Mouse (Mus musculus): ENCODE data around the gene Col6a5.
"Not testable (repeated sequence)": the region's sequence is repeated elsewhere in the genome, so short reads cannot be mapped to it uniquely, and the experiment has no call there.

Gene Col6a5

DNA sequence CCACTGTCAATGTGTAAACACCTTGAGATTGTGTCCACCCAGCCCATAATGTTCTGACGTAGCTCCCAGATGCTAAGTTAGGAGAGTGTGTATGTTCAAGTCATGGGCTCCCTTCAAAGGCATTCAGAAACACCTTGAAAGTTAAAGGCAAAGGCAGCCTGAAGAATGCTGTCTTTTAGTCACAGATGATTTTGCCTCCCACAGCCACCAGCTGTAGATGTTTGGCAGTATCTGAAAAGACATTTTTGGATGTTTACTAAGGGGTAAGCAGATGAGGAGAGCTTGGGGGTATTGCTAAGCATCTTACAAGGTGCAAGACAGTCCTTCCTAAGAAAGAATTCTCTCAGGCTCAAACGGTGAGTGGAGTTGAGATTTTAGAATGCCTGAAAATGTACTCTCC is 50.3 kb downstream of the Col6a5 start:
- DNase-seq (ENCODE audit: extremely low read depth, low read depth), result no peak

DNA sequence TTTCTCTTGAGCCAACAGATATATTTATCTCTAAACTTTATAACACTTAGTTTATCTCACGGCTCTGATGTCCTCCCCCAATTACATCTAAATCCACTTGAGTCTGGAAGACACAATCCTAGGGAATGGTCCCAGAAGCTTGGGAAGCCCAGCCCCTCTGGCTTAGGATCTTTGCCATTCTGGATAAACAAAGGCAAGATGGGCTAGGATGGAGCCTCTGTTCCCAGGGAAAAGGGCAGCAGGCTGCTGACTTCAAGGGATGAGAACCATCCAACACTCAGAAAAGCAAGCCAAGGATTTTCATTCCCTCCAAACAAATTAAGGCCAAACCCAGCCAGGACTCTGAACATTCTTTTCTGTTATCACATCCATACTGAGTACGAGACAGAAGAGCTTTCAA is 51.1 kb downstream of the Col6a5 start:
- no peak for DNase-seq (ENCODE audit: extremely low read depth, low read depth)

DNA sequence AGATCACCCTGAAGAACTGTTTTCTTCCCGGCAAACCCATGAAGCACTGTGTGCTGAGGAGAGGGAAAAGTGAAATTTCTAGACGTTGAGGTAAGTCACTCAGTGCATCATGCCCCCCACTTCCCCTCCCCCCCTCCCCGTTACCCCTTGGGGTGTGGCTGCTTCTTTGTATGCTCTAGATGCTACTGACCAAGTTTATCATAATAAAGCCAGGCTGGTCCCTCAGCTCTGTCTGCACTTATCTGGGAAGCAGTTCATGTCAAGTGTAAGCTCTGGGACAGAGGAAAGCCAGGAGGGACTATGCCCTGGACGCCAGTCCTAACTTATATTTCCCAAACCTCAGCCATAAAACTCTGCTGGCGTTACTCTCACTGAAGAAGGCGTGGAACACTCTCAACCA is 53.0 kb downstream of the Col6a5 start:
- DNase-seq (ENCODE audit: extremely low read depth, low read depth), result no peak

DNA sequence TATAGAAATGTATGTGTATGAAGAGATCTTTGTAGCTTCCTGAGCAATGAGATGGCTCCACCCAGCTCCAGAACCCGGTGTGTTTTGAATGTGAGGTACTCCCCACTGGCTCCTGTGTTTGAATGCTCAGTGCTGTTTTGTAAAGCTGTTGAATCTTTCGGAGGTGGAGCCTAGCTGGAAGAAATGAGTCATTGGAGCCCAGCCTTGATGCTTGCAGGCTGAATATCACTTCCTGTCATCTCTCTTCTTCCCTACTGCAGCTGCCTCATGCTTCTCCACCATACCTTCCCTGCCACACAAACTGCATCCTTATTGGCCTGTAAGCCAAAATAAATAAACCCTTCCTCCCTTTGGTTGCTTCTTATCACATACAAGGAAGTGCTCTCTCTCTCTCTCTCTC is 72.9 kb downstream of the Col6a5 start:
- DNase-seq (ENCODE audit: extremely low read depth, low read depth), result no peak

DNA sequence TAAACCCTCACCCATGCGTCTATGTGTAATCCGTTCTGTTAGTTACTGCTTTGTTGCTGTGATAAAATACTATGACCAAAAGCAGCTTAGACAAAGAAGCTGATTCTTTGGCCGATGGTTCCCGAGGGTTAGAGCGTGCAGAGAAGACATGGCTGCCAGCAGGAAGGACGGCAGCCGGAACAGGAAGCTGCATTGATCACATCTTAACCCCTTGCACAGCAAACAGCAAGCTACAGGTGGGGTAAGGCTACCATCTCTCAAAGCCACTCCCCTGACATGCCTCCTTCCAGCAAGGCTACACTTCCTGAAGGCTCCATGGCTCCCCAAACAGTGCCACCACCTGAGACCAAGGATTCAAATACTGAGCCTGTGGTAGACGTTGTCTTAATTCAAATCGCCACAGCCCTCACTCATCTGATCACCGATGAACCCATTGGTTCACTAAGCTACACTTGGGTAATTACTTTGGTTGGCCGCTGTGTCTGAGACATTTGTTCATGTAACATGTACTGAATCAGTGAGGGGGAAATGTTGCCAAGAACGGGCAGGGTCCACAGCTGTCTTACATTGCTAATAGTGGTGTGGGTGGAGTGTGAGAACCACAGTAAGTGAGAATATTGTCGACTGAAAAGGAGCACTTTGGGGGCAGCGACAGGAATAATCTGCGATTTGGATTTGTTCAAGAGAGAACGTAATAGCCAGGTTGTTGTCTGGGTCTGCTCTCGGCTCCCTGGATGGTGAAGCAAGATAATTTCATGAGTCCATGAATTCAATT is 75.6 kb downstream of the Col6a5 start:
- DNase-seq (ENCODE audit: extremely low read depth, low read depth), result no peak

DNA sequence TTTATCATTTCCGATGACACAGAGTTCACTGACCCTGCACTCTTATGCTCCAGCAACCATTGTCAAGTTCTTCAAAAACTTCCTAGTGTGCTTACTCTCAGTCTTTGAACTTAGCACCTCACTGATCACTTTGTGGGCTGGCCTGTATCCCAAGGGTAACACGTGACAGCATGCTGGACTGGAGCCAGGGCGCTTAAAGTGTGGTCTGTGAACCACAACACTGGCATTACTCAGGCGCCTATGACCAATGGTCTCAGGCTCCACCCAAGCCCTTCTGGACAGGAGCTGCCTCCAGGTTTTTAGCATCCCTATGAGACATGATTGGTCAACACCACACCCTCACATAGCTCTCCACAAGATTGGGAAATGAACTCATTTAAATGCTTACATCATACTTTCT is 79.7 kb downstream of the Col6a5 start:
- no peak for DNase-seq (ENCODE audit: extremely low read depth, low read depth)

DNA sequence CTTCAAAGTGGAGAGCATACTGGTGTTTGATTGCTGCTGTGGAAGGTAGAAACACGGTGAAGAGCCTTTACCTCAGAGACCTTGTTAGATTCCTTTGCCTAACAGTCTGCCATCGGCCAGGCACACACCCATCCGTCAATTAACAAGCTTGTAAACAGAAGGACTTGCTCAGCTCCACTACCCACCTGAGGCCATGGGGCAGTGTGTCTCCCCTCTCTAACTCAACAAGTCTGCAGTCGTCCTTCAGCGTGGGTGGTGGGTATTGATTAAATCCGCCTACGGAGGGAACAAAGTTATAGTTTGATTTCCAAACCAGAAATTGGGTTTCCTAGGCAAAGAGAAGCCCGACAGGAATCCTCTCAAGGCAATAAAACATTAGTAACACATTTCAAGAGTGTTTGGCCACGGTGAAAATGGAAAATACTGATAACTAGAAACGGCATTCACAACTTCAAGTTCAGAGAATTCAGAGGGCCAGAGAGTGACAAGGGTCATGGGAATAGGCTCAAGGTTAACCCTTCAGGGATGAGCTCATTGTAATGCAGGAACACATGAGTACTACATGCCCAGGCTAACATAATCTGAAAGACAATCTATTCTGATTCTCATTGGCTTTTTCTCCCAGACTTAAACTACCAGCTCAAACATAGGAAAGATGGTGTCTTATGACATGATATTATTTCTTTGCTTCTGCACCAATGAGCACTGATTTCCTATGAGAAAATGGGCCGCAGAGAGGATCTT is 81.9 kb downstream of the Col6a5 start:
- DNase-seq (ENCODE audit: extremely low read depth, low read depth), result no peak

DNA sequence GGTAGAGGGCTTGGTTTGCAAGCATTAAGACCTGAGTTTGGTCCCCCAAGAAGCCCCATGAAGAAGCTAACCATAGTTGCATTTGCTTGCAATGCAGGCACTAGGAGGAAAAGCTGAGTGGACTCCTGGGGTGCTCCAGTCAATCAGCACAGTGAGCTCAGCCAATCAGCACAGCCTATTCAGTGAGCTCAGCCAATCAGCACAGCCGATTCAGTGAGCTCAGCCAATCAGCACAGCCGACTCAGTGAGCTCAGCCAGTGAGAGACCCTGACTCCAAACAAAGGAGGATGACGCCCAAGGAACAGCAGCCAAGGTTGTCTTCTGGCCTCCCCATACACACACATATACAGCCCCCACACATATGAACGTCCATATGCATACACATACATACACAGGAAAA is 84.3 kb downstream of the Col6a5 start:
- no peak for DNase-seq (ENCODE audit: extremely low read depth, low read depth)

DNA sequence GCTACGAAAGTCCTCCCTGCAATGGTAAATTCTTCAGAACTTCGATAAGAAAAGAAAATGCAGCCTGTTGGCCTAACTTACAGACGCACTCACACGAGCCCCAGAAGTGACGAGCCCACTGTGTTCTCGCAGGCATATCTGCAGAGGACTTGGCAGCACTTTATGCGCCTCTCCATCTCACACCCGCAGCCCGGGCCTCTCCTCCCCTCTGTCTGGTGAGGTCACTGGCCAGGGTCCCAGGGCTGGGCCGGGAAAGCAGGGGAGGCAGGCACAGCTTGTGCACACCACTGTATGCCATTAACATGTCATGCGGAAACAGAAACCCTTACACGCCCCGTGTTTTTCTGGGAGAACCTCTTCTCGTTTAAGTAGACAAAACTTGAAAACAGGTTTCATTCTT is 88.8 kb downstream of the Col6a5 start:
- DNase-seq (ENCODE audit: extremely low read depth, low read depth), result no peak

DNA sequence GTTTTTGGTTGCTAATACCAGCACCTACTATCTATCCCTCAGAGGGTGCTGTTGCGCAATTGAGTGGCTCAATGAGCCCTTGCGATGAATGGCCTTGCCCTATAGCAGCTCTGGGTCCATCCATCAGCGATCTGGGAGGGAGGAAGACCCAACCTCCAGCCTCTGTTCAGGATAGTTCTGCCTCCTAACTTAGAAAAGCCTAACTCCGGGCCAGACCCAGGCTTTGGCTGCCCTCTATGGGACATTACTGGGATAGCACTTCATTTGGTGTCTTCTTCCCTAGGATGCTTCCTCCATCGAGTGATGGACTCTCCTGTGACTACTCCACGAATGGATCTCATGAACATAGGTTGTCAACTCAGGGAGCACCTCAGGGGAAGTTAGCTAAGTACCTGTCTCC is 102.7 kb downstream of the Col6a5 start:
- no peak for DNase-seq (ENCODE audit: extremely low read depth, low read depth)

DNA sequence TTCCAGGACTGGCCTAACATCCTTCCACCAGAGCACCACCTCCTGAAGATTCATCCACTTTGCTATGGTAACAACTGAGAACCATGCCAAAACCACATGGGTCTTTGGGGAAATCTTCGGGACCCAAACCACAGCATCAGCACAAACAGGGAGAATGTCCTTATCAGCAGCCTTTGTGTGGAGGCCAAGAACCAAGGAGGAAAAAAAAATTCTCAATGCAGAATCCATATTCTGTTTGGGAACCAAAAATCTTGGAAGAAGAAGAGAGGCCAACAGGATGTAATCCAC is 107.7 kb downstream of the Col6a5 start:
- DNase-seq (ENCODE audit: extremely low read depth, low read depth), result no peak

DNA sequence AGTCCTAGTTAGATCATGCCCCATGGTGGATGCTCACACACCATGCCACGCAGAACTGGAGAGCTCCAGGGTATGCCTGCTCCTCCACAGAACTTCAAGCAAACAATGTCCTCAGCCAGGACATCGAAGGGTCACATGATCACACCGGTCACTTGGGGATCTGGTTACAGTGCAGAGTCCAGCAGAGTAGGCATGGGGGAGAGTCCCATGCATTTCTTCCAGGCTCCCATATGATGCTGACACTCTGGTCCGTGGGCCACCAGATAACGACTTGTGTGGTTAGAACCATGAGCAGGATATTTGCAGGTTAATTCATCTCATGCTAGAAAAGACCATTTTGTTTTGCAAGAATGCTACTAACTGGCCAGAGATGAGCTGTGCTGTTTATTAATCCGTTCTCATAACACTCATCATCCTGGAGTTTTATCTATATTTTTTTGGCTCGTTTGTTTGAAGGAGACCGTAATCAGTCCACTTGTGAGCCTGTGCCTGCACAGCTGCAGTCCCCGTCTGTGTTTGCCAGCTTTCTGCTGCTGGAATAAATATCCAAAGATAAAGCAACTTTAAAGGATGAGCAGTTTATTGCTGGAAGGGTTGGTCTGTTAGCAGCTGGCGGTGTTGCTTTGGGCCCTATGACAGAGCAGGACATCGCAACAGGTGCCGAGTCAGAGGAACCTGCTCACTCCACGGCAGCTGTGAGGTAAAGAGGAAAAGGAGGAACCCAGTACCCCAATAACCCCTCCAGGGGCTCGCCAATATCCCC is 108.2 kb downstream of the Col6a5 start:
- no peak for DNase-seq (ENCODE audit: extremely low read depth, low read depth)

DNA sequence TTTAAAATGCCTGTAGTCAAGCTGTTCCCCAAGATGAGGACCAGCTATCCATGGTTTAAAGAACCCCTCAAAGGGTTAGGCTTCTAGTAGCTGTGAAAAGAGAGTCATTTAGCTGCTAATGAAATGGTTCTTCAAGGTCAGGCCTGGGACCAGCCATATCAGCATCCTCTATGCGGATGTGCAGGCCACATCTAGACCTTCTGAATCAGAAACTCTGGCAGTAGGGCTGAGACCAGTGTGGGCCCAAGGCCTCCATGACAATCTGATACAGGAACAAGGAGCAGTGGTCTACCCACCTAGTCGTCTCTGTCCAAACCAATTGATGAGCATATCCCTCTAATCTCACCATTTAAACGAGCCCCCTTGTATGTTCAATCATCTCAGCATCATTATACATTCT is 109.4 kb downstream of the Col6a5 start:
- no peak for DNase-seq (ENCODE audit: extremely low read depth, low read depth)

DNA sequence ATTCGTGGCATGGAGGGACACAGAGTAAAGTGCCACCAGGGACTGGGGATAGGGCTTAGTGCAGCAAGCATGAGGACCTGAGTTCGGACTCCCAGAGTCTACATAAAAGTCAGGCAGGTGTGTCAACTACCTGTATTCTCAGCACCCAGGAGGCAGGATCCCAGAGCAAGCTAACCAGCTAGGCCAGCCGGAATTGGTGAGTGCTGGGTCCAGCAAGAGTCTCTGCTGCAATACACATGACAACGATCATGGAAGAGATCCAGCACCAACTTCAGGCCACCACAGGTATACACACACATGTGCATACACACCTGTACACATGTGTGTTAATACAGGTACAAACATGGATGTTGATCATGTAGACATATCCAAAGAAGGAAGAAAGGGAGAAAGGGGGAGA is 112.0 kb downstream of the Col6a5 start:
- DNase-seq (ENCODE audit: extremely low read depth, low read depth), result no peak

DNA sequence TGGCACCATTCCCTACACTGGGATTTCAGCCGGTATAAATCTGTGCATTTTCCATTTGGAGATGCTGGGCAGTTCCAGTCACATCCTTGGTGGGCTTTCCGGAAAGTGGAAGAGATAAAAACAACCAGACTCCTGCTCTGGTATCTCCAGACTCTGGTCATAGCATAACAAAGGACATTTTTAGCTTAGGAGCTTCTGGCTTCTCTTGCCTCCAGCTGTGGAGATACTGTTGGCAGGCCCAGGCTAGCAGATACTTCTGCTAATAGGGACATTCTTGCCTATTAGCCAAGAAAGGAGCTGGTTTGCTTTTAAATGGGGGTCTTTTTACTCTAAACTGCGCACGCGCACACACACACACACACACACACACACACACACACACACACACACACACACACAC is 113.2 kb downstream of the Col6a5 start:
- no peak for DNase-seq (ENCODE audit: extremely low read depth, low read depth)

DNA sequence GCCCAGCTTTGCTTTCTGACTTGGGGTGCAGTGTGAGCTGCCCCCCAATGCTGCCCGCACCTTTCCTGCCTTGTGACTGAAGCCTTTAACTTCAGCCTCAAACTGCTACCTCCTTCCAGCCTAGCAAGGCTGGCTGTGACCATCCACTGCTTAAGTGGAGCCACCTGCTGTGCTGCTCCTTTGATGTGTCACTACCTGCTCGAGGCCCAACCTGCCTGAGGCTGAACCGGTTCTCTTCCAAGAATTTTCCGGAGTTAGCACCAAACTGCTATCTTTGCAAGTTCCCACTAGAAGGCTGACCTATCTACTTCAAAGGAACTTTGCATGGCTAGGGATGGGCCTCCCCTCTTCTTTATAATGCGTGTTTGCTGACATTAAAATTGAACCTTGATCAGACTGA is 119.1 kb downstream of the Col6a5 start:
- DNase-seq (ENCODE audit: extremely low read depth, low read depth), result not testable (repeated sequence)

DNA sequence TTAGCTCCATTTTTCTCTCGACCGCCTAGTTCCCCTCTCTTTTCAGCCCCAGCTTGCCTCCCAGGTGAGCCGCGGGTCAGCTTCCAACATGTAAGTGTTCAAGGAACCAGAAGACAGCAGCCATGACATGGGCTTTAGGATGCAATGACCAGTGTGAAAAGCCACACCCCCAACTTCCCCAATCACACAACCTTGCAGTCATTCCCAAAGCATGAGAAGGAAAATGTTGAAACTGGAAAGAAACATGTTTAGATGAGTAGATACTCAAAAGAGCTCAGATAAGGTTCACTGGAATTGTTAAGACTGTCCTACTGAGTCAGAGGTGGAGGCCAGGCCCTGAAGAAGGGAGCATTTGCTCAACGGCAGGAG is 121.3 kb downstream of the Col6a5 start:
- no peak for DNase-seq (ENCODE audit: extremely low read depth, low read depth)

DNA sequence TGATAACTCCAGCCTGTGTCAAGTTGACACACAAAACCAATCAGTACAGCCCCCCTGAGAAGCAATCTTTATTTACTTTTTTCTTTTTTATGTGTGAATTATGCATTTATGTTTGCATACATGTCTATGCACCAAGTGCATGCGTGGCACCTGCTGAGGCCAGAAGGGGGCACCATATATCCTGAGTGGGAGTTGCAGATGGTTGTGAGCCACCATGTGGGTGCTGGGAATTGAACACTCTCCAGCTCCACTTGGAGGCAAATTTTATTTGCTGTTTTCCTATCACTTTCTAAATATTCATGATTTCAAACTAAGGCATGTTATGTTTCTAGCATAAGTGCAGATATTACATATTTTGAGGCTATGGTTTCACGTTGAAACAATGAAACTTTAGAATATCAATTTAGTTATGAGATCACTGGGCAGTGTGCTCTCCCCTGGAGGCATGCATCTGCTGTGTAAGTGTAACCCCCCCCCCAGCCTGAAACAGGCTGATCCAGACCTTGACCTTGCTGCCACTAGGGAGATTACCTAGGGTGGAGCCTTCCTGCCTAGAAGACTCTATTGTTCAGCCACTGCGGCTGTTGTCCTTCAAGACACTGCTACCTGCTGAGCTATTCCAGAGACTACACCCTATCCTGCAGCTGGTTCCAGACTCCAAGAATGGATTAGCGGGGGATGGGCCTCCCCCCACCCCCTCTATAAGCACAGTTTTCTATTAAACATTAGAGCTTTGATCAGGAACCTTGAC is 121.9 kb downstream of the Col6a5 start:
- DNase-seq (ENCODE audit: extremely low read depth, low read depth), result no peak

DNA sequence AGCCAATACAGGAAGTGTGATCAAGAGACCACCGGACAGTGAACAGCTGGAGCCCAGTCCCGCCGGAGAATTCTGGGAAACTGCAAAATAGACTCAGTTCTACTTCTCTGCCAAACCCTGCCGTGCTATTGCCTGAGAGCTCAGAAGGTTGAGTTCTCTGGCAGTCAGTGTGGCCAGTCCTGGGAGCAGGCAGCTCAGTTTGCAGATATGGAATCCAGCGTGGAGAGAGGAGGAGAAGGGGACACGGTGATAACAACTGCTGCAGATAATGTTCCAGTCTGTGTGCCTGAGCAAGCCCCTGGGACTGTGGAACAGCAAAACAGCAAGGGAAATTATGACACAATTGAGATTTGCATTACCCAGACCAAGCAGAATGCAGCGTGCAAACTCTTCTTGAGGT is 124.9 kb downstream of the Col6a5 start:
- no peak for DNase-seq (ENCODE audit: extremely low read depth, low read depth)

DNA sequence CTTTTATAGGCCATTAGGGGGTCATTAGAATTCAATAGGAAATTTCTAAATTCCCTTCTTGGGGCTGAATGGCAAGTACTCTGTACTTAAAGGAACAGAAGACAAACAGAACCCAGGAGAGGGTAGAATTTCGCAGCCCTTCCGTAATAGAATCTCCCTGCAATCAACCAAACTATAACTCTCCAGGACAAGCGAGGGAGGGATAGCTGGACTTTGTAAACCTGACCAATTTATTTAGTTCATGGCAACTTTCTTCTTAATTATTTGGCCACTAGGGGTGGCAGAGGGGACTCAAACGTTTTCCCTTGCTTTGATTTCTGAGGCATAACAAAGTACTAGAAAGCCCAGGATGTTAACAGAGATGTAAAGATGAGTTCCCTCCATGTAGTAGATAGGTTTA is 125.6 kb downstream of the Col6a5 start:
- DNase-seq (ENCODE audit: extremely low read depth, low read depth), result no peak

DNA sequence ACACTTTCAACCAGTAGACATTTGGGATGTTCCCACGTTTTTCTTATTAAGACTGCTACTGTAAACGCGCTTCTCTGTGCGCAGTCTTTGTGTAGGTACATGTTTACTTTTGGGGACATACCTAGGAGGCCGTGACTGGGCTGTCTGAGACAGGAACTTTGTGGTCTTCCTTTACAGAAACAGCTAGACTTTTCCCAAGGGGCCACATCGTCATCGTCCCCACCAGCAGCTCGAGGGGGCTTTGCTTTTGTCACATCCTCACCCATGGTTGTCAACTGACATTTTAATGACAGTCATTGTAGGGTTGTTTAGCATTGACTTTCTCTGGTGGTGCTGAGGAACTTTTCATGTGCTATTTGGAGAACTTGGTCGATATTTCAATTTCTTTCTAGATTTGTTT is 129.2 kb downstream of the Col6a5 start:
- DNase-seq (ENCODE audit: extremely low read depth, low read depth), result no peak

DNA sequence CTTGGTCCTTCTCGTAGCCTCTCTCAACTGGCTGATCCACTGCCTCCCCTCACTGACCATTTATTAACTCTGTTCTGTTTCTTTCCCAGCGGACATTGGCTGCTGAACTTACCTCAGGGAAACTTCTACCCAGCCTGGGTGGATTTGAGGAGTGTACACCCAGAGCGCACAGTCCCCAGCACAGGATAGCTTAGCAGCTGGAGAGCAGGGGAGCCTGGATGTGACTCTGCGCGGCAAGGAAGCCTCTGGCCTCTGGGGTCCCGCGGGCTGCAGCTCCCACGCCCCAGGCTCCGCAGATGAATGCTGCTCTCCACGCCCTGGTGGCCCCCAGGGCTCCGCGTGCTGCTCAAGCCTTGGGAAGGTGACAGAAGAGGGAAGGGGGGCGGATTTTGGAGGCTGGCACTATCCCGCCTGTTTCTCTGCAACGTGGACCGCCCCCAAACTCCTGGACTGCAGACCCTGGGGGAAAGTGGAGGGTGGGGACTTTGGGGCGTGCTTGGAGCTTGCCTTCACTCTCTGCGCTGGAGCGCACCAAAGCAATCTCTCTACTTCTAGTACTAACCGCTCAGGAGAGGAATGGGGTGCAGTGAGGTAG is 132.6 kb downstream of the Col6a5 start, which contains the start of gene Col6a6:
Gene Col6a6 (minus strand): TSS at position 370 of the 595 bp plus-strand sequence.
- DNase-seq (ENCODE audit: extremely low read depth, low read depth), result no peak
